Mouse (Mus musculus): ENCODE measurements at regions not wholly inside any gene's neighbourhood (a gene's known extent, or its start where the extent isn't known, plus 50 kb on each side); places are given as distances from the start of the nearest gene placed in this dataset.

DNA sequence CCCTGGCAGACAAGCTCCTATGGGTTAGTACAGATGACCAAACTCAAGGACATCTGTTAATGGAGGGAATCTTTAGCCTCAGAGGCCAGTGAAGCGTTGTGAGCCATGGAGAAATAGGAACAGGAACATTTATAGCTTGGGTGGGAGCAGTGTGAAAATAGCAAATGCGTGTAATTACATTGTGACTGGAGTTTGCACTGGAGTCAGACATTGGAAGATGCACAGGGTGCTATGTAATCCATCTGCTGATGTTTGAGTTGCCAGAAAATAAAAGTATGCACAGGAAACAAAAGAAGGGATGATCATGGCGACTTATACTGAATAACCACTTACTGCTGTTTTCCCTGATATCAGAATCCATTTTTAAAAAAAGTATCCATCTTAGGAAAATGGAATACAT lies 2940.3 kb upstream of the Lrrc6 start:
- no peak for TF ChIP-seq CTCF (conservative IDR thresholded peaks at IDR 0.05 in 1 of 2, IDR thresholded peaks at IDR 0.05 in 1 of 2; ENCODE audit: low read depth in 2 of 2, low read length in 2 of 2)
- no peak for TF ChIP-seq SMC3 (IDR thresholded peaks at IDR 0.05; ENCODE audit: low read depth, low read length)
- no peak for TF ChIP-seq SIN3A (IDR thresholded peaks at IDR 0.05; ENCODE audit: low read length)
- no peak for TF ChIP-seq UBTF (IDR thresholded peaks at IDR 0.05; ENCODE audit: low read depth, low read length)
- no peak for TF ChIP-seq POLR2A (IDR thresholded peaks at IDR 0.05; ENCODE audit: low read depth, low read length)
